Mouse (Mus musculus): ENCODE results near the gene Abl2. TPM values are rescaled to one million over a fixed set of nuclear protein-coding genes. Genes with fewer than 3 reads are reported as not detected.

The Abl2 gene
- total and polyA plus RNA-seq, 3 experiments: 10.0 to 19.8 (median 15.5) TPM

GRCm38 (mm10) chr1:156676596-156676995 is 118.0 kb downstream of the Abl2 start:
- no peak overlapping the region for H3K9ac ChIP-seq (ENCODE audit: insufficient read depth, low read depth)
- peaks cover 3% of the 10 kb centered on the region for H3K79me2 ChIP-seq (replicated peaks; ENCODE audit: control insufficient read depth, extremely low read depth, insufficient read depth, poor library complexity, severe bottlenecking)
- in situ Hi-C loops (cut with MboI; ENCODE audit: low pct_ligation_motif_present, low pct_unique_long_range_greater_than_20kb, low sequenced_read_pairs) (no loop called here), dilution Hi-C loops (cut with MboI; ENCODE audit: extremely low pct_ligation_motif_present, extremely low pct_unique_long_range_greater_than_20kb, low sequenced_read_pairs) (no loop called here)
- peaks cover 5 to 31% of the 10 kb centered on the region in 2 experiments for H3K36me3 ChIP-seq (replicated peaks in 1 of 2; ENCODE audit: control insufficient read depth in 1 of 2, insufficient read depth in 1 of 2, low read length in 1 of 2)
- H3K27me3 ChIP-seq (replicated peaks): no peaks in the 10 kb centered on the region
- no peak for DNase-seq (ENCODE audit: extremely low read depth)
- H3K4me1 ChIP-seq (ENCODE audit: control insufficient read depth in 1 of 2, insufficient read depth in 2 of 2): peaks cover 0 to 30% of the 10 kb centered on the region in 2 experiments; a peak in 3 of 4 replicates
- H3K4me2 ChIP-seq (ENCODE audit: insufficient read depth, low read depth, poor library complexity, severe bottlenecking): no peak overlapping the region
- no peak overlapping the region for H3K27ac ChIP-seq (ENCODE audit: insufficient read depth, low read depth)
- no peaks in the 10 kb centered on the region for H3K9me3 ChIP-seq (replicated peaks; ENCODE audit: low read length)
- TF ChIP-seq KAT2A (IDR thresholded peaks at IDR 0.05; ENCODE audit: insufficient replicate concordance, low read length) (no peak), ELF1 (IDR thresholded peaks at IDR 0.05; ENCODE audit: low read depth, low read length) (no peak), MYC (IDR thresholded peaks at IDR 0.05; ENCODE audit: low read depth, low read length) (no peak), POLR2AphosphoS2 (IDR thresholded peaks at IDR 0.05; ENCODE audit: low read depth, low read length) (no peak), JUN (IDR thresholded peaks at IDR 0.05; ENCODE audit: insufficient read depth, low read depth, low read length) (no peak), NRF1 (IDR thresholded peaks at IDR 0.05; ENCODE audit: low read depth, low read length) (no peak), IRF4 (IDR thresholded peaks at IDR 0.05; ENCODE audit: low read depth, low read length) (no peak), ZKSCAN1 (IDR thresholded peaks at IDR 0.05; ENCODE audit: borderline replicate concordance, low read depth, low read length) (no peak), EP300 (IDR thresholded peaks at IDR 0.05; ENCODE audit: low read length) (no peak), MXI1 (IDR thresholded peaks at IDR 0.05; ENCODE audit: low read depth, low read length) (no peak), MAZ (IDR thresholded peaks at IDR 0.05; ENCODE audit: low read depth, low read length) (no peak), TBP (conservative IDR thresholded peaks at IDR 0.05; ENCODE audit: low read depth, low read length) (no peak), CHD1 (IDR thresholded peaks at IDR 0.05; ENCODE audit: low read depth, low read length) (no peak), ZC3H11A (IDR thresholded peaks at IDR 0.05; ENCODE audit: low read depth, low read length) (no peak), GABPA (IDR thresholded peaks at IDR 0.05; ENCODE audit: insufficient replicate concordance, low read depth, low read length) (no peak), MAX (IDR thresholded peaks at IDR 0.05; ENCODE audit: low read length) (no peak), ETS1 (conservative IDR thresholded peaks at IDR 0.05; ENCODE audit: low read depth, low read length) (no peak), NELFE (IDR thresholded peaks at IDR 0.05; ENCODE audit: low read depth, low read length) (no peak), ZMIZ1 (IDR thresholded peaks at IDR 0.05; ENCODE audit: low read depth, low read length) (no peak)
- H3K4me3 ChIP-seq (replicated peaks in 1 of 3; ENCODE audit: low read depth in 2 of 3, low read length in 2 of 3, poor library complexity in 1 of 3): no peak overlapping the region

DNA sequence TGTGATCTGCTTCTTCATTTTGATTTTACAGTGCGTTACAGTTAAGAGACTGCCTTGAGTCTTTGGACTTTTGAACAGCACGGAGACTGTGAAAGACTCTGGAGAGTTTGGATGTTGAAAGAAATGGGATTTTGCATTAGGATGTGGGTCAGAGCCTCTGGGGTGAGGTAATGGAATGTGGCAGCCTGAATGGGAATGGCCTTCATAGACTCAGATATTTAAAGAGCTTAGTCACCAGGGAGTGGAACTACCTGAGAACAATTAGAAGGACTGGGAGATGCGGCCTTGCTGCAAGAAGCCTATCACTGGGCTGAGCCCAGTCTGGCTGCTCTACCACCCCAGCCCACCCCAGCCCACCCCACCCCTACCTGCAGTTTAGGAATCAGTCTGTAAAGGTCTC is 118.6 kb downstream of the Abl2 start:
- Histone ChIP-seq H3K4me3 (replicated peaks in 1 of 3; ENCODE audit: low read depth in 2 of 3, low read length in 2 of 3, poor library complexity in 1 of 3) (no peak overlapping the region), H3K79me2 (replicated peaks; ENCODE audit: control insufficient read depth, extremely low read depth, insufficient read depth, poor library complexity, severe bottlenecking) (peaks cover 3% of the 10 kb centered on the region; the same call in 1 of the 2 replicates), H3K27me3 (replicated peaks) (no peaks in the 10 kb centered on the region), H3K36me3 (replicated peaks in 1 of 2; ENCODE audit: control insufficient read depth in 1 of 2, insufficient read depth in 1 of 2, low read length in 1 of 2) (peaks cover 5 to 29% of the 10 kb centered on the region in 2 experiments), H3K27ac (ENCODE audit: insufficient read depth, low read depth) (no peak overlapping the region), H3K9me3 (replicated peaks; ENCODE audit: low read length) (no peaks in the 10 kb centered on the region), H3K4me2 (ENCODE audit: insufficient read depth, low read depth, poor library complexity, severe bottlenecking) (no peak overlapping the region), H3K4me1 (ENCODE audit: control insufficient read depth in 1 of 2, insufficient read depth in 2 of 2) (peaks cover 0 to 25% of the 10 kb centered on the region in 2 experiments; a peak in 3 of 4 replicates), H3K9ac (ENCODE audit: insufficient read depth, low read depth) (no peak overlapping the region)
- DNase-seq (ENCODE audit: extremely low read depth): no peak
- dilution Hi-C loops (cut with MboI; ENCODE audit: extremely low pct_ligation_motif_present, extremely low pct_unique_long_range_greater_than_20kb, low sequenced_read_pairs): no loop called here
- TF ChIP-seq SMC3 (IDR thresholded peaks at IDR 0.05; ENCODE audit: low read depth, low read length) (no peak), MAFK (IDR thresholded peaks at IDR 0.05; ENCODE audit: insufficient replicate concordance, low read length) (no peak), NRF1 (IDR thresholded peaks at IDR 0.05; ENCODE audit: low read depth, low read length) (no peak), CTCF (conservative IDR thresholded peaks at IDR 0.05 in 1 of 2, IDR thresholded peaks at IDR 0.05 in 1 of 2; ENCODE audit: low read depth in 2 of 2, low read length in 2 of 2) (no peak), USF2 (conservative IDR thresholded peaks at IDR 0.05; ENCODE audit: low read depth, low read length) (no peak), E2F4 (IDR thresholded peaks at IDR 0.05; ENCODE audit: insufficient replicate concordance, low read depth, low read length) (no peak), ZC3H11A (IDR thresholded peaks at IDR 0.05; ENCODE audit: low read depth, low read length) (no peak), GABPA (IDR thresholded peaks at IDR 0.05; ENCODE audit: insufficient replicate concordance, low read depth, low read length) (no peak), ZNF384 (IDR thresholded peaks at IDR 0.05; ENCODE audit: low read depth, low read length) (no peak), MEF2A (IDR thresholded peaks at IDR 0.05; ENCODE audit: borderline replicate concordance, low read depth, low read length) (no peak), ETS1 (conservative IDR thresholded peaks at IDR 0.05; ENCODE audit: low read depth, low read length) (no peak), KAT2A (IDR thresholded peaks at IDR 0.05; ENCODE audit: insufficient replicate concordance, low read length) (no peak), BHLHE40 (IDR thresholded peaks at IDR 0.05; ENCODE audit: low read depth, low read length) (no peak), MAX (IDR thresholded peaks at IDR 0.05; ENCODE audit: low read length) (no peak)
- in situ Hi-C loops (cut with MboI; ENCODE audit: low pct_ligation_motif_present, low pct_unique_long_range_greater_than_20kb, low sequenced_read_pairs): no loop called here
